Mouse (Mus musculus) heart, adult 18-20 months (tissue): ENCODE measurements at regions not wholly inside any gene's neighbourhood (a gene's known extent, or its start where the extent isn't known, plus 50 kb on each side); places are given as distances from the start of the nearest gene placed in this dataset.

Experiments
- DNase-seq, 2 experiments: peaks; one replicate each; pipeline ENCODE4 v3.0.0; 2021 to 2022; ENCODE audit warnings: mixed read lengths in 1 of 2

DNA sequence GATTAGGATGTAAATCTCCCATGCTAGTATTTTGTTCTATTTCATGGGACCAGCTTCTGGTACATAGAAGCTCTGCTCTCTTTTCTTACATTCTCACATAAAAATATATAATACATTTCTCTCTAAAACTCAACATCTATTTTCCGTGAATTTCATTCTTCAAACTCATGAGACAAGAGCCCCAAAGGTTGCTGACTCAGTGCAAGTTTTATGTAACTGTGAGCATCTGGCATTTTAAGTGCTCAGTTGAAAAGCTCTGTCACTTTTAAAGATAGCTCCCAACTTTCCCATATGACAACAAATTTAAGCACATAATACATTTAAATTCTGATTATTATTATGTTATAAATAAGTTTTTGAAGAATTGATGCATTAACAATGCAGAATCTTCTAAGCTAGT lies 268.5 kb downstream of the AW209491 start:
- no peak for DNase-seq

DNA sequence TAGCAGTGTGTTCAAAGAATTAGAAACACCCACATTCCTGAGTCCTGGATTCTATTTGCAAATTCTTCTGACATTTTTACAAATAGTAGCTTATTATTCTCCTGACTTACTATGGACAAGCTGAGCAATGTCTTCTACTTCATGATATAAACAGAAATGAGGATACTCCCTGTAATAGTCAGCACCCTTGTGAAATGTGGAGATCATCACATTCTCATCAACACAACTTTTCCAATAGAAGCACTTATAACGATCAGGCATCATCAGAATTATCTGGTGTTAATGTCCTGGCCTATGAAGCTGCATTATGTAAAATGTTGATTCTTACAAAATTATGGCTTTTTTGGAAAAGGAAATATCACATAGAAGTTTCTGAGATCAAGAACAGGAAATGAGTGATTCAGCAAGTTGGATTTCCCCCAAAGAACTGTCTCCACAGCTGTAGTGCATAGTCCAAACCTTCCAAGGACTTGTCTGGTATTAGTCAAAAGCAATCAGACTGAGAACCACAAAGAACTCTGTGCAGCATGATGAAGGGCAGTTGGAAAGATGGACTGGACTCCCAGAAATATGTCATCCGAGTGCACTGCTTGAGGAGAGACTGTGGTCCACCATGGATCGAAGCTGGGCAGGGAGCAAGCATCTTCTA lies 300.3 kb downstream of the AW209491 start:
- peak; percentile 61 to 68 for DNase-seq

DNA sequence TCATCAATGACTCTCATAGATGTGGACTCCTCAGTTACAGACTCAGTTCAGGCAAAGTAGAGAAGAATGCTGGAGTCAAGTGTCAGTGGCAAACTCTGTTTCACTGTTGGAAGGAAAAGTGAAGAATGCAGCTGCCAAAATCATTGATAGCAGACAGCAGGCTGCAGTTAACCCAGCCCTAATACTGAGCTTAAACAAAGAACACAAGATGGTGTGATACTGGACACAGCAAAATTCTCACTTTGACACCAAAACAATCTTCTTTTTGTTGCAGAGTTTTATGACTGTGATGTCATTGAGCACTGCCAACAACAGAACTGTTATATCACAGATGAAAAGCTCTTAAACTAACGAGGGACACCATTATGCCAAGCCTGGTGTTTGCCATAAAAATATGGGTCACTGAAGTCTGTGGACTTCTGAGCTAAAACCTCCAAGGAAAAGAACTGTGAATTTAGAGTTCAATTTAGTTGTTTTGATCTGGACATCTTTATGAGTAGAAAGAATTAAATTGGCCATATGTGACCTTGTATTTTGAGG lies 336.3 kb downstream of the AW209491 start:
- DNase-seq = no peak

- no peak for DNase-seq
These were observed 372.7 kb downstream of the AW209491 start for GRCm38 (mm10) chr13:15002700-15003099.

DNA sequence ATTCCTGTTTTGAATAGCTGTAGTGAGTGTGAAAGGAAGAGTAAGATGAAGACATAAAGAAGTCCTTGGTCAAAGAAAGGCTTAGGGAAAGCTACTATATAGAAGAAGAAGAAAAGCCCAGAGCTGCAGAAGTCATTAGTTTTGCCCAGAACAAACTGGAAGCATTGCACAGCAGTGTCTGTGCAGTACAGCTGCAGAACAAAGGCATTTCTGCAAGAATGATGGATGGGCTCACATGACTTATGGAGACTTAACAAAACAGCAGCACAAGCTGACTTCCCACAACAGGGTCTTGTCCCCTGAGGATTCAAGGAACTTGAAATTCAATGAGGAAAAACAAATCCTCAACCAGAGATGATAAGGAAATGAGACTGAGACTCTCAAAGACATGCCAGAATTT lies 381.7 kb downstream of the AW209491 start:
- DNase-seq = peak; percentile 12 to 39

DNA sequence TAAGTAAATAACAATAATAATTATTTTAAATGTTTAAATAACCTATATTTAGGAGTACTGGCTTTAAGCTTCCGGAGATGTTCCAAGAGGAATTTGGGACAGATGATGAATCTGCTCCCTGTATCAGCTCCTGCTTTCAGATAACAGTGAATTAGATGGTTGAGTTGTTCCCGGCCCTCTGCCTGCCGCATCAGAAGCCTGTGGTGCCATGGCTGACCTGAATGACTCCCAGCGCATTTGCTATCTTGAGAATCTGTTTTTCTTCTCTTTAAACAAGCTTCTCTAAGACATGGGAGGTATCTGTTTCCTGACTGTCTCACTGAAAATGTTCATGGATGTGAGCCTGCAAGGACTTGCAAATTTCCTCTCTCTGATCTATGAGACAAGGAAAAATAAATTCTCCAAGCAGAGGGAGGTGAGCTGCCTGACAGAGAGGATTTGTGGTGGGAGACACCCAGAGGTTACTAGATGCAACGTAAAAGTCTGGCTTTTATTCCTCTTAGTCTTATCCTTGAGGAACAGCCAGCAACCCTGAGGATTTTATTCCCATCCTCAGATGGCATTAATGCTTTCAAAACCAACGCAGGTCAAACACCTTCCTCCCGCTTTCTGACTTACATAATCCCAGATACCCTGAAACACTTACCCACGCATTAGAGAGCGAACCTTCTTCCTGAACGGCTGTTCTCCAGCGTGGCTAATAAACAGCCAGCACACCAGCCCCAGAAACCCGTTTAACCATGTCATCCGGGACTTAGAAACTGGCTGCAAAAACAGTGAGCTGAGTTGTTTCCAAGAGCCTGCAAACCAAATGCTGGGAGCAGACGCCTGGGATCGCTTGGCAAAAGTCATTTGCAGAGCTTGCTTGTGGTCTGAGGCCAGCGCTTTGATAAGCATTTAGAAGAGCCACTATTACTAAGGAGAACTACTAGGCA lies 389.1 kb downstream of the AW209491 start:
- peak; percentile 51 to 72 for DNase-seq

DNA sequence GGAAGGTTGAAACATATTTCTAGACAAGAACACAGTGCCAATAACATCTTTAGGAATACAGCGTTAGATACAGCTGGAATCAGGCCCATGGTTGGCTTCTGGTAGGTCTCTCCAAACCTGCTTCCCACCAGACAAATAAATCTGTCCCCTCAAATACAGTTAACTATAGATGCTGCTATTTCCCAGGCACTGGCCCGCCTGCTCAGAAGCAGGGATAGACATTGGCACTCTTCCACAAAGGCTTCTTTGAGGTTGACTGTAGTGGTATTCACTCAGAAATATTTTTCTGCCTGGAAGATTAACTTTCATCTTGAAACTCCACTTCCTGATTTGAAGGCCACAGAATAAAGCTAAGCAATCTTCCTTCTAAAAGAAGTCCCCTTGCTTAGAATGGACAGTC lies 396.6 kb downstream of the AW209491 start:
- DNase-seq = no peak

- DNase-seq = peak; percentile 18 to 27
These were observed 410.2 kb upstream of the Gli3 start for GRCm38 (mm10) chr13:15052667-15053375.

DNA sequence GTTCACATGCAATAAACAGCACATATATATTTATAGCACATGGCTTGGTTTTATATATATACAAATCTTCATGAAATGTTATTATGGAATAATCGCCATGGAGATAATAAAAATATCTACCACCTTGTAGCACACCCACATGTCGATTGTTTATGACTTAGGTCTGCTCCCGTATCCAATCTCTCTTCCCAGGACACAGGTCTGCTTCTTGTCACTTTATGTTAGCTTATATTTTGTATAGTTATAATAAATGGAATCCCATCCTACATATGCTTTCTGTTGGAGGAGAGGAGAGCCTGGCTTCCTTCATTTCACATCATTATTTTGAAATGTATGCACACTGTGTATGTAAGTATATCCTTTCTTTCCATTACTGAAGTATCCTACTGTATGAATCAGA lies 408.3 kb upstream of the Gli3 start:
- no peak for DNase-seq

- peak in 1 of 2 experiments; percentile 6 for DNase-seq
These were observed 384.4 kb upstream of the Gli3 start for GRCm38 (mm10) chr13:15078635-15079094.

DNA sequence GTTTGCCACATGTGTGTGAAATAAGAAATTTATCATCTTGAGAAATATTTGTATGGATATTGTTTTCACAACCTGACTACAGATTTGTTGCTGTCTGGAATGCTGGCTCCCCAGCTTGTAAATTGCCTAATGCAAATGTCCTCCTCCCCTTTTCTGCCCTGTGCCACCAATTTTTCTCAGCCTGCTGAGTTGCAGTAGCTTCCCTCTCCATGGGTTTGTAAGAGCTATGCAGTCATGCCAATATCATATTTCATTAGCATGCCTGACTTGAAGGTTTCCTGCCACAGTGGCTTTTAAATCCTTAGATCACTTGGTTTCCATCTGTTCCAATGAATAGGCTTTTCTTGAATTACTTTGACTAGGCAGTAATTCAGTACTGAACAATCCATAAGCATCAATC lies 383.9 kb upstream of the Gli3 start:
- no peak for DNase-seq

DNA sequence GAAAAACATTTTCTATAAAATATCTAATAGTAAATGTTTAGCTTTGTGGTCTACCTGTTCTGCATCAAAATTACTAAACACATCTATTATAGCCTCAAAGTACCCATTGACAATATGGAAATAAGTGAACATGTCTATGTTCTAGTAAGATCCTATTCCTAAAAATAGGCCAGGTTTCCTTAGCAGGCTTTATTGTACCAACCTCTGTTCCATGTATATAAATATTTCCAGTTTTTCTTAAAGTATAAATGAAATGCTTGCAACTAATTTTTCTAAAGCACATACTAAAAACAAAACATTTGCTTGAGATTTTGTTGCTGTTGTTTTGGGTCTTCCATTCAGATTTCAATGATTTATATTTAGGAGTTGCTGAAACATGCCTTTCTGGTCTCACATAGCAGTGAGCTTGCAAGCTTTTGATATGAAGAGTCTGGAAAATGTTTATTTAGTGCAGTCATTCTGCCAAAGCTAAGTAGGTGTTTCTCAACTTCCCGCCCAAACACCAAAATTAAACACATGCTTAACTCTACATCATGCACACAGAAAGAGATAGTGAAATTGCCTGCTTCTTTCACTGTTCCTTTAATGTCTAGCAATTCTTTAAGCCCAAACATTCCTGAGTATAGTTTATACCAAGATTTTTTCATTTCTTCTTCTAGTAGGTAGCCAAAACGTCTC lies 380.6 kb upstream of the Gli3 start:
- DNase-seq = no peak

DNA sequence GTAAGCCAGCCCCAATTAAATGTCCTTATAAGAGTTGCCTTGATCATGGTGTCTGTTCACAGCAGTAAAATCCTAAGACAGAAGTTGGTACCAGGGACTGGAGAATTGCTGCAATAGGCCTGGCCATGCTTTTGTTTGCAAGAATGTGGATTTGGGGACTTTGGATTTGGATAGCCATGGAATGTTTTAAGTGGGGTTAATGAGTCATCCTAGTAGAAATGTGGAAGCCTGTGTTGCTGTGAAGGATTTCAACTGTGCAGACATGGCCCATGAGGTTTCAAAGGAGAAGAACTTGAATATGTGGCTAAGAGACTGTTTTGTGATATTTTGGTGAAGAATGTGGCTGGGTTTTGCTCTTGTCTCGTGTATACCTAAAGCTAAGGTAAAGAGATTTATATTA lies 368.2 kb upstream of the Gli3 start:
- no peak for DNase-seq

GRCm38 (mm10) chr13:15107753-15108305 lies 355.2 kb upstream of the Gli3 start:
- DNase-seq = peak in 1 of 2 experiments; percentile 5

- no peak for DNase-seq
These were observed 349.7 kb upstream of the Gli3 start for GRCm38 (mm10) chr13:15113383-15113782.

DNA sequence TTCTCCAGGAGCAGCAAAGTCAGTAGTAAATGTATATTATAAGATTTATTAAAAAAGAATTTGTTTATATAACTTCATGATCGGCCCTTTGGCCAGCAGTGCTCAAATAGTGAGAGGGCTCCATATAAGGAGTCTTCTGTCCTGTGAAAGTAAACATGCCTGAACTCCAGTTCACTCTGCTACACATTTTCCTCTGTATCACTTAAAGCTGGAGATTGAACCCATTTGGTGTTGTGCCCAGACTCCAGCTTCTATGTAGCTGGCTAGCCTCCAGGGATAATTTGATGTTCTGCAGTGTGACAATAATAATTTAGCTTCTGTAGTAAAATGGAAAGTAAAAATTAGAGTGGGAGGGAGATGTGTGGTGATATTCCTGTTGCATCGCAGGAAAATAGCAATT lies 332.8 kb upstream of the Gli3 start:
- no peak for DNase-seq

GRCm38 (mm10) chr13:15146167-15146566 lies 316.9 kb upstream of the Gli3 start:
- no peak for DNase-seq

DNA sequence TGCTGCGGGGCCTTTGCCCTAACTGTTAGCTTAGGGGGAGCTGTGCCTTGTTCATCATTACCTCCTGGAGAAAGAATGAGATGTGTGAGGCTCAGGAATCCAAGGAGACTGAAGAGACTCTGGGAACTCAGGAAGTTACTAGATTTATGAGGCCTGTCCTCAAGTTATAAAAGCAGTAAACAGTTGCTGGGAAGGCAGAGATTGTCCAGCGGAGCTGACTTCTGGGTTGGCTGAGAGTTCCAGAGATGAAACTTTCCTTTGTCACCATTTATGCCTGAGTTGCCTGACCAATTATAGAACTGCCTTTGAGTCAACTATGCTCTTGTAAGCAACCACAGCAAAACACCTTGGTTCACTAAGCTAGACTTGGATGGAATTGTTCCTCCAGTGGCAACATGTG lies 282.1 kb upstream of the Gli3 start:
- DNase-seq = no peak

GRCm38 (mm10) chr13:15211635-15212352 lies 251.2 kb upstream of the Gli3 start:
- no peak for DNase-seq

GRCm38 (mm10) chr13:15212353-15212850 lies 250.6 kb upstream of the Gli3 start:
- DNase-seq = peak; percentile 9 to 17

- no peak for DNase-seq
These were observed 241.7 kb upstream of the Gli3 start for GRCm38 (mm10) chr13:15221322-15221721.
